Mouse (Mus musculus): Measurements from ENCODE around the gene Aph1c.
"Not testable (repeated sequence)": the region's sequence is repeated elsewhere in the genome, so short reads cannot be mapped to it uniquely, and the experiment has no call there.

Gene Aph1c

GRCm38 (mm10) chr9:66832366-66832908 lies 2.1 kb downstream of the Aph1c start:
- DNase-seq (ENCODE audit: low spot score in 2 of 2), result no peak

GRCm38 (mm10) chr9:66825990-66826389 lies 8.5 kb downstream of the Aph1c start:
- no peak for DNase-seq (ENCODE audit: low spot score in 2 of 2)

GRCm38 (mm10) chr9:66822255-66822654 lies 12.3 kb downstream of the Aph1c start:
- DNase-seq (ENCODE audit: low spot score in 2 of 2), result not testable (repeated sequence)

- DNase-seq (ENCODE audit: low spot score in 2 of 2), result no peak
Measured at GRCm38 (mm10) chr9:66820996-66821395, 13.5 kb downstream of the Aph1c start.

GRCm38 (mm10) chr9:66813392-66813791 lies 21.1 kb downstream of the Aph1c start:
- no peak for DNase-seq (ENCODE audit: low spot score in 2 of 2)

GRCm38 (mm10) chr9:66805951-66806350 lies 28.6 kb downstream of the Aph1c start:
- not testable (repeated sequence) for DNase-seq (ENCODE audit: low spot score in 2 of 2)

- no peak for DNase-seq (ENCODE audit: low spot score in 2 of 2)
Measured at GRCm38 (mm10) chr9:66801947-66802346, 32.6 kb downstream of the Aph1c start.

- no peak for DNase-seq (ENCODE audit: low spot score in 2 of 2)
Measured at GRCm38 (mm10) chr9:66796739-66797138, 37.8 kb downstream of the Aph1c start, which contains the start of gene Gm10647. Gene Gm10647, plus strand, starts transcription at chr9:66797039.

- DNase-seq (ENCODE audit: low spot score in 2 of 2), result peak; percentile 83 to 90
Measured at GRCm38 (mm10) chr9:66795464-66796324, 38.8 kb downstream of the Aph1c start, which contains the start of gene Aph1b. Gene Aph1b, minus strand, starts transcription at chr9:66795490.

- no peak for DNase-seq (ENCODE audit: low spot score in 2 of 2)
Measured at GRCm38 (mm10) chr9:66794629-66795463, 39.7 kb downstream of the Aph1c start.

- no peak for DNase-seq (ENCODE audit: low spot score in 2 of 2)
Measured at GRCm38 (mm10) chr9:66787821-66788220, 46.7 kb downstream of the Aph1c start.

GRCm38 (mm10) chr9:66784552-66784951 lies 50.0 kb downstream of the Aph1c start:
- DNase-seq (ENCODE audit: low spot score in 2 of 2), result not testable (repeated sequence)

GRCm38 (mm10) chr9:66770701-66771100 lies 63.8 kb downstream of the Aph1c start:
- DNase-seq (ENCODE audit: low spot score in 2 of 2), result no peak

GRCm38 (mm10) chr9:66769275-66769674 lies 65.3 kb downstream of the Aph1c start:
- DNase-seq (ENCODE audit: low spot score in 2 of 2), result no peak

GRCm38 (mm10) chr9:66768721-66769120 lies 65.8 kb downstream of the Aph1c start:
- DNase-seq (ENCODE audit: low spot score in 2 of 2), result no peak

Measured in cerebellum, postnatal 4 days (tissue).